Mouse (Mus musculus): Measurements from ENCODE around the gene Gadd45g. TPM values are rescaled to one million over a fixed set of nuclear protein-coding genes. Genes with fewer than 3 reads are reported as not detected.

Gene Gadd45g
- polyA plus RNA-seq, 1 experiment, result 43.0 TPM

GRCm38 (mm10) chr13:51849241-51850033 is 3.0 kb downstream of the Gadd45g start:
- no peak for DNase-seq (ENCODE audit: extremely low spot score in 1 of 2, low spot score in 1 of 2)

GRCm38 (mm10) chr13:51850565-51850964 is 4.1 kb downstream of the Gadd45g start:
- no peak for DNase-seq (ENCODE audit: extremely low spot score in 1 of 2, low spot score in 1 of 2)

DNA sequence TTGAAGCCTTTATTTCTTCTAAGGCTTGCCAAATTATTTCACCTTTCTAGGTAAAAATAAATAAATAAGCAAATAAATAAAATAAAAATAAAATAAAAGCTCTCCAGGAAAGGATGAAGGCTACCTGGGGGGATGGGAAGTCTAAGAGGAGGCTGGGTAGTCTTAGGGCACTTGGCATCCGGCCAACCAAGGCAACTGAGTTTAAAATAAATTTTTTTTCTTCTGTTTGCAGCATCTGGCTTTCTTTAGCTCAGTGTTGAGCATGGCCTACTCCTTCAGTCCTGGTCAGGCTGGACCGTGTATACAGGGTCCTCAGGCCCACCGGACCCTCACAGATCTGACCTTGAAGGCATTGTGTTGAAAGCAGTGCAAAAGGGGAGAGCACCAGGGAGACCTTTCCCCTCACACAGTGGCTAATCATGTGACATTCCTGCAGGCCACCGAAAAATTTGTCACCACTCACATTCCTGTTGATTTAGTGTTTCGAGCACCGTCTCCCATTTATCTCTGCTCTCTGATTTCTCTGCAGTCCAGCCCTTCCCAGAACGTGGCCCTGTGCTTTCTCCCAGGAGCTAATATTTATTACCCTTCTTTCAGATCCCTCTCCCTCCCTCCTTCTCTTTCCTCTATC is 6.2 kb downstream of the Gadd45g start:
- no peak for DNase-seq (ENCODE audit: extremely low spot score in 1 of 2, low spot score in 1 of 2)

GRCm38 (mm10) chr13:51853301-51854243 is 7.1 kb downstream of the Gadd45g start:
- no peak for DNase-seq (ENCODE audit: extremely low spot score in 1 of 2, low spot score in 1 of 2)

DNA sequence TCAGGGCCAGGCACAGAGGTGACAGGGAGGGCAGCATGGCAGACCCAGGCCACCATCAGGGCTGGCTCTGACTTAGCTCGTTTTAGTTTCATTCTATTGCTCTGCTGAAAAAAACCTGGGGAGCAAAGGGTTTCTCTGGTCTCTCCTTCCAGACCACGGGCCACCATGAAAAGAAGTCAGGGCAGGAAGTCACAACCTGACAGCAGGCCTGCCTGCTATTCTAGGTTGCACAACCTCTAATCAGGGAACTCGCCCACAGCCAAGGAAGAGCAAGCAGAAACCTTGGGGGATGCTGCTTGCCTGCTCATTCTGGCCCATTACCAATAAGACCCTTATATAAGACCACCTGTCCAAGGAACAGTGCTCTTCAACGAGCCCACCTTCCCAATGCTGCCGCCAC is 9.1 kb downstream of the Gadd45g start:
- DNase-seq (ENCODE audit: extremely low spot score in 1 of 2, low spot score in 1 of 2), result no peak

DNA sequence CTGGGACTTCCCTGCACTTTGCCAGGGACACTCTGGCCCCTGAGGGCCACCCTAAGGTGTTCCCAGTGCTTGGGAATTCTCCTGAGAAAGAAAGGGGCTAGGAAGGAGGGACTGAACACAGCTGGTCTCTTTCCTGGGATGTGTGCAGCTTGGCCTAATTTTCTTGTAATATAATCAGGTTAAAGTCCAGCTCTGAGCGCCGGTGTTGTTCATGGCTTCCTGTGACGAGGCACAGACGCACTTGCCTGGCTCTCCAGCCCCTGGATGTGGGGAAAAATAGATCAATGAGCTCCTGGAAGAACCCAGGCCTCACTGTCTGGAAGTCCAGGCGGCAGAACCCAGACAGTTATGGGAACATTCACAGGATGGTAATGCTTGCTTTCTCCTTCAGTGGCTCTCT is 10.7 kb downstream of the Gadd45g start:
- DNase-seq (ENCODE audit: extremely low spot score in 1 of 2, low spot score in 1 of 2), result no peak

- no peak for DNase-seq (ENCODE audit: extremely low spot score in 1 of 2, low spot score in 1 of 2)
Observed at GRCm38 (mm10) chr13:51858475-51858874, 12.0 kb downstream of the Gadd45g start.

- no peak for DNase-seq (ENCODE audit: extremely low spot score in 1 of 2, low spot score in 1 of 2)
Observed at GRCm38 (mm10) chr13:51859174-51859573, 12.7 kb downstream of the Gadd45g start.

DNA sequence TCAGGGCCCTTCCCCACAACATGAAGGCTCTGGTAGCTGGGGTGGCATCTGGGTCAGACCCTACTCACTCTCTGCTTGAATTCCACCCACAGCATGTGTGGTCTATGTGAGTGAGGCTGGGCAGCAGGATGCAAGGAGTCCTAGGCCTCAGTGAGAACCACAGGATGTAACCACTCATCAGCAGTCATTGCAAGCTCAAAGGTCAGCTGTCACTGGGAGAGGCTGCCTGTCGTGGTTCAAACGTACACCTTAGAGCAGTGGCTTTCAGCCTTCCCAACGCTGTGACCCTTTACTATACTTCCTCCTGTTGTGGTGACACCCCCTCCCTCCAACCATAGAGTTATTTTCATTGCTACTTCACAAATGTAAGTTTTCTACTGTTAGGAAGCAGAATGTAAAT is 13.3 kb downstream of the Gadd45g start:
- DNase-seq (ENCODE audit: extremely low spot score in 1 of 2, low spot score in 1 of 2), result no peak

- no peak for DNase-seq (ENCODE audit: extremely low spot score in 1 of 2, low spot score in 1 of 2)
Observed at GRCm38 (mm10) chr13:51862750-51863149, 16.3 kb downstream of the Gadd45g start.

GRCm38 (mm10) chr13:51866151-51866659 is 19.7 kb downstream of the Gadd45g start:
- no peak for DNase-seq (ENCODE audit: extremely low spot score in 1 of 2, low spot score in 1 of 2)

DNA sequence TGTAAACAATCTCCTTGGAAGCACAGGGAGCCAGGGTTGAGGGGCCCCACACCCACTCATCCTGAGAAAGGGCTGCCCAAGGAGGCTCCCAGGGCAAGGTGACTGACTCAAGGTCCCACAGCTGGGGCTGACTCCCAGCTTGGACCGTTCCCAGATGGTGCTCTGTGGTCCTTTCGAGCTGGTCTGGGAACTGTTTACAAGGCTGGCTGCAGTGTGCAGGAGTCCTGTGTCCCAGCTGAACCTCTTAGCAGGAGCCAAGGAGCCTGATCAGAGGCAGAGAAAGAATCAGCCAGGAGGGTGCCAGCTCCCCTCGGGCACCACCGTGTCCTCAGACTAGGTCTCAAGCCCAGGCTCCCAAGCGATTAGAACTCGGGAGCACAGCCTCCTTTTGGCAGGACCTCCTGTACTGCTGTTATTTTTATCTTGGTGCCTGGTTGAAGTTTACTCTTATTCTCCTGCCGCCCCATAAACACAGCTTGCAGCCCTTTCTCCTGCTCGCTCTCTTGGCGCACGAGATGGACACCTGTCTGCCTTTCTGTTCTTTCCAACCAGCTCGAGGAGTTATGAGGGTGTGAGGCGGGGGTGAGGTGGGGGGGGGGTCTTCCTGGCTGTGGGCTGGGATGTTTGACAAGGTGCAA is 22.1 kb downstream of the Gadd45g start:
- no peak for DNase-seq (ENCODE audit: extremely low spot score in 1 of 2, low spot score in 1 of 2)

GRCm38 (mm10) chr13:51869129-51869491 is 22.6 kb downstream of the Gadd45g start:
- no peak for DNase-seq (ENCODE audit: extremely low spot score in 1 of 2, low spot score in 1 of 2)

- no peak for DNase-seq (ENCODE audit: extremely low spot score in 1 of 2, low spot score in 1 of 2)
Observed at GRCm38 (mm10) chr13:51871148-51871547, 24.7 kb downstream of the Gadd45g start.

GRCm38 (mm10) chr13:51872252-51872962 is 25.9 kb downstream of the Gadd45g start:
- DNase-seq (ENCODE audit: extremely low spot score in 1 of 2, low spot score in 1 of 2), result no peak

DNA sequence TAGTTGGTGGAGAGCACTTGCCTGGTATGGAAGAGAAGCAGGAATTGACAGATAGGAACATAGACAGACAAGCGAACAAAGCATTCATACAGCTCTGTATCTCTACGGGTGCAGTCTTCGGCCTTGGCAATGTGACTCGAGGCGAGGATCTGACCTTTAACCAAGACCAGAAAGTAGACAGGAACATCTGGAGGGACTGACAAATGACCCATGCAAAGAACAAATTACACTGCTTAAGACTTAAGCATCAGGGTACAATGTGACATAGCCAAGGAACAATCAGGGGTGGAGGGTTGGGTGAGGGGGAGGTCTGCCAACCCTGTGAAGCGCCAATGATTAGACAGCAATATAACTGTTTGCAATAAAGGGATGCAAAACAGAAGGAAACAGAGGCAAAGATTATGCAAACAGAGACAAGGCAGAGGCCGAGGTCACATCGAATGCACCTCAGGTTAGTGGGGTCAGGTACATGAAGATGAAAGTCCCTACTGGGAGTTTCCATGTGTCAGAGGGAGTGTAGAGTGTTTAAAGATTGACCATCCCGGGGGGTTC is 26.6 kb downstream of the Gadd45g start:
- no peak for DNase-seq (ENCODE audit: extremely low spot score in 1 of 2, low spot score in 1 of 2)

DNA sequence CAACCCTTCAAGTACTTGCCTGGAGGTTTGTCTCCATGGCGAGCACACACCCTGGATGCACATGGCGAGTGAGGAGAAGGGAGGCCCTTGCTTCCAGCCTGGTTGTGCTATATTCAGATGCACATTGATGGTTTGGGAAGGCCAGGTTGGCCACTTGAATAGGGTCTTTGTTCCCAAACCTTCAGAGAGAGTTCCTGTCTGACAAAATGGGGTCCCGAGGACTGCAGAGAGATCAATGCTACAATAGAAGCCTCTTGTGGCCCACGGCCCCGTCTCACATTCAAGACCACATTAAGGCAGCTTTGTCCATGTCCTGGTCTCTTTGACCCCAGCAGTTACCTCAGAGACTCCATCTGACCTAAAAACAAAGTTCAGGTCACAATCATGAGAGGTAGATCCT is 27.3 kb downstream of the Gadd45g start:
- DNase-seq (ENCODE audit: extremely low spot score in 1 of 2, low spot score in 1 of 2), result no peak

GRCm38 (mm10) chr13:51876131-51876530 is 29.7 kb downstream of the Gadd45g start:
- DNase-seq (ENCODE audit: extremely low spot score in 1 of 2, low spot score in 1 of 2), result no peak

DNA sequence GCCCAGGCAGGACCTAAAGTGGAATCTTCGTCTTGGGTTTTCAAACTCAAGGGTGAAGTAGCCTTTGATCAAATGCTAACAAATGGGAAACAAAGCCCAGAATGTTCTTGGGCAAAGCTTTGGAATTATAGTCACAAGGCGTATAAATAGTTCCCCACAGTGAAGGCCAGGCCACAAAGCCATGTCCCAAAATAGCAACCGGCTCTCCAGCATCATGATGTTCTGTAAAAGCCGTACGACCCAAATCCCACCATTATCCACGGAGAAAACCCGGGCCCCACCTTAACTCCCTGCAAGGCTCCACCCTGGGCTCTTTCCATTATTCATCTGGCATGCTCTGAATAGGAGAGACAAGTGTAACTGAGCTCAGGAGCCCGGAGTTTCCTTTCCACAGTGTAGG is 32.3 kb downstream of the Gadd45g start:
- DNase-seq (ENCODE audit: extremely low spot score in 1 of 2, low spot score in 1 of 2), result no peak

DNA sequence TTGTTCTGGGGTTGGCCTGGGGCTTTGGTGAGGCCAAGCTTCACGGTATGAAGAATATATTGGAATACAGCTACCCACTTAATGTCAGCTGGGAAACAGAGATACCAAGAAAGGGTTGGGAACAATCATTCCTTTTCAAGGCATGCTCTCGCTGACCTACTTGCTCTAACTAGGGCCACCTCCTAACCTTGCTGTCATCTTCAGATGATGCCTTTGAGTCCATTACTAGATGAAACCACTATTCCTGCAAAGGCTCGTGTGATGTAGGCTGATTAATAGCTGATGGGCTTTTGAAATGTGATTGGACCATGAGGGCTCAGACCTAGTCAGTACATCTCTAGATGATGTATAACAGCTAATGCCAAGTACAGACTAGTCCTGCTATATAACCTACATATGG is 33.1 kb downstream of the Gadd45g start:
- DNase-seq (ENCODE audit: extremely low spot score in 1 of 2, low spot score in 1 of 2), result no peak

All from frontal cortex, adult 2 months (tissue).